Mouse (Mus musculus) hindbrain, postnatal 0 days (tissue): ENCODE data around the gene Col15a1. TPM values are rescaled to one million over a fixed set of nuclear protein-coding genes. Genes with fewer than 3 reads are reported as not detected.

Experiments
- ATAC-seq: fragments of 200-750 bp; cut with Nextera tagmentation; 2 replicates; pipeline ENCODE4 v1.8.0; 2017; ENCODE audit warnings: mild to moderate bottlenecking, moderate TSS enrichment, moderate library complexity
- DNase-seq: peaks from one replicate; pipeline ENCODE4 v3.0.0-alpha.2; 2015; ENCODE audit warnings: low spot score
- H3K27ac ChIP-seq: fragments of 300-500 bp; sonication (generic); 2 replicates; pipeline ENCODE4 v1.5.1; 2014; ENCODE audit warnings: mild to moderate bottlenecking
- H3K27me3 ChIP-seq: fragments of 300-500 bp; sonication (generic); 2 replicates; pipeline ENCODE4 v1.6.1; 2014; ENCODE audit warnings: low read length, mixed read lengths; ENCODE audit not compliant: insufficient read depth
- H3K36me3 ChIP-seq: fragments of 300-500 bp; sonication (generic); 2 replicates; pipeline ENCODE4 v1.6.1; 2014; ENCODE audit warnings: low read length, mixed read lengths; ENCODE audit not compliant: insufficient read depth
- H3K4me1 ChIP-seq: fragments of 300-500 bp; sonication (generic); 2 replicates; pipeline ENCODE4 v1.6.1; 2014; ENCODE audit warnings: antibody characterized with exemption, low read length, mixed read lengths; ENCODE audit not compliant: insufficient read depth
- H3K4me2 ChIP-seq: fragments of 300-500 bp; sonication (generic); 2 replicates; pipeline ENCODE4 v1.6.1; 2014; ENCODE audit warnings: low read depth, mild to moderate bottlenecking, low read length, moderate library complexity, mixed read lengths
- H3K4me3 ChIP-seq: fragments of 300-500 bp; sonication (generic); 2 replicates; pipeline ENCODE4 v1.5.1; 2014; ENCODE audit warnings: low read length
- H3K9ac ChIP-seq: fragments of 300-500 bp; sonication (generic); replicated peaks from 2 replicates; pipeline ENCODE4 v1.6.1; 2014; ENCODE audit warnings: mild to moderate bottlenecking, low read length, moderate library complexity, mixed read lengths
- H3K9me3 ChIP-seq: fragments of 300-500 bp; sonication (generic); 2 replicates; pipeline ENCODE4 v1.6.1; 2016; ENCODE audit warnings: low read length, mixed read lengths
- CTCF ChIP-seq: IDR thresholded peaks from 2 replicates; pipeline ENCODE4 v1.5.1; 2016; ENCODE audit warnings: antibody characterized with exemption, control low read depth, low read depth
- WGBS: fragments of 180-500 bp; shearing (Covaris S2); extraction: QIAGEN DNeasy Blood & Tissue Kit; methylation state at CpG from one replicate; pipeline ENCODE4 v1.1.7; 2014; 5-methylcytosine and 5-hydroxymethylcytosine counted together
- polyA plus RNA-seq: library from polyadenylated mRNA; unstranded; fragments of >200 nt; fragmentation: Nextera tagmentation; extraction: Ambion mirVana; gene quantifications from 2 replicates; pipeline ENCODE4 v1.2.1, GENCODE M21; 2015
- total RNA-seq: library from RNA; depleted of rRNA; stranded (reverse); fragments of >200 nt; gene quantifications from 2 replicates; pipeline ENCODE4 v1.2.3, GENCODE M21; 2014

Col15a1 gene
- total and polyA plus RNA-seq, 2 experiments from 2014 or later, result 3.7 to 13.7 TPM

DNA sequence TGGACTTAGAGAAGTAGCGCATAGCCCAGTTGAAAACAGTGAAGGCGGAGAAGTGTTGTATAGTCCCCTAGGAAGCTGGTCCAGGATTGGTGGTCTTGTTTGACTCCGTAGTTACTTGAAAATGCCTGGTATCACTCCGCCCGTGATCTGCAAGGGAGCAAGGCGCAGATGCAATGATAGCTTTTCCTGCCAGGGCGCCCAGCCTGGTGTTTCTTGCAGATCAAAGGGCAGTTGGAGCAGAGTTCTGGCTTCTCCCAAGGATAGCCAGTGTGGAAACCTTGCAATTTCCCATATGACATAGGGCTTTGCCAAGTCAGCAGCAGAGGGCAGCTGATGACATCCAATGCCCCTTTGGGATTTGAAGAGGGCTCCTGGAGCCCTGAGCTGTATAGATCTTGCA lies 1.5 kb downstream of the Col15a1 start:
- H3K27me3 ChIP-seq, result peaks cover 34% of the 10 kb centered on the region
- no peak overlapping the region for H3K9ac ChIP-seq
- TF ChIP-seq CTCF, result no peak
- ATAC-seq (no peak), DNase-seq (no peak)
- H3K4me2 ChIP-seq, result no peak overlapping the region
- no peaks in the 10 kb centered on the region for H3K9me3 ChIP-seq
- H3K4me3 ChIP-seq, result no peak overlapping the region
- H3K4me1 ChIP-seq, result peaks cover 8% of the 10 kb centered on the region; the same call in 1 of the 2 replicates
- WGBS, result 82% methylated on average over 7 of the region's 7 CpGs
- H3K36me3 ChIP-seq, result no peaks in the 10 kb centered on the region
- H3K27ac ChIP-seq, result no peak overlapping the region

DNA sequence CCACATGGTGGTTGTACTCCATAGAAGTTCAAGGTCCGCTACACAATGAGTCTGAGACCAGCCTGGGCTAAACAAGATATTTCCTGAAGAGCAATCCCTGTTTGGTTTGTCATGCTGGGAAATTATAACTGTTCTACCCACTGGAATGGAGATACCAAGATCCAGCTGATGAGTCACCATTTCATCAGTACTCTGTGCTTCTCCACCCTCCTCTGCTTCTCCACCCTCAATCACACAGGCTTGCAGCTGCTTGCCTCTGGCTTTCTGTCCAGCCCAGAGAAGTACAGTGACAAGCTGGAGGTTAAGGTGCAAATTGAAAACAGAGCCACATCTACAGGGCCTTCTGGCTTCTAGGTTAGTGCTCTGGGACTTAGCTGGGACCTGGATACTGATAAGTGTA lies 10.9 kb downstream of the Col15a1 start:
- Histone ChIP-seq H3K4me2 (no peak overlapping the region), H3K4me1 (no peaks in the 10 kb centered on the region), H3K9ac (no peak overlapping the region), H3K36me3 (no peaks in the 10 kb centered on the region), H3K9me3 (no peaks in the 10 kb centered on the region), H3K27ac (no peak overlapping the region), H3K27me3 (no peaks in the 10 kb centered on the region), H3K4me3 (no peak overlapping the region)
- no peak for TF ChIP-seq CTCF
- ATAC-seq (no peak), DNase-seq (no peak)
- 93% methylated on average over 1 of the region's 1 CpGs for WGBS

DNA sequence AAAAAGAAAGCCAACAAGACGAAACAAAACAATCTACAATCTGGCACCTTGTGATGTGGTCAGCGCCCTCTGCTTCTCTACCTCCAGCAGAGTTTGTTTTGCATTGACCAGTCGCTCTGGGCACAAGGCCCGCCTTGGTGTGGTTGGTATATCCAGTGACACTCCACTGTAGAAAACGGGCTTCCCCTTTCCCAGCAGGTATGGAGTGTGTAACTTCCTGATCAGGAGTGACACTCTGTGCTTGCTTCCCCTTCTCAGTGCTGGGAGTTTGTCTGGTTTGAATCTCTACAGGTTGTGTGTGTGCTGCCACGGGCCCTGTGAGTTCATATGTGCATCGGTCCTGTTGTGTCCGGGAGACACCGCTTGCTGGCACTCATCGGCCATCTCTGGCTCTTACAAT lies 11.4 kb downstream of the Col15a1 start:
- H3K4me1 ChIP-seq, result no peaks in the 10 kb centered on the region
- H3K9me3 ChIP-seq, result no peaks in the 10 kb centered on the region
- ATAC-seq (no peak), DNase-seq (no peak)
- no peak overlapping the region for H3K4me3 ChIP-seq
- H3K36me3 ChIP-seq, result no peaks in the 10 kb centered on the region
- no peak overlapping the region for H3K4me2 ChIP-seq
- H3K9ac ChIP-seq, result no peak overlapping the region
- H3K27ac ChIP-seq, result no peak overlapping the region
- no peaks in the 10 kb centered on the region for H3K27me3 ChIP-seq
- 83% methylated on average over 10 of the region's 10 CpGs for WGBS
- no peak for TF ChIP-seq CTCF

DNA sequence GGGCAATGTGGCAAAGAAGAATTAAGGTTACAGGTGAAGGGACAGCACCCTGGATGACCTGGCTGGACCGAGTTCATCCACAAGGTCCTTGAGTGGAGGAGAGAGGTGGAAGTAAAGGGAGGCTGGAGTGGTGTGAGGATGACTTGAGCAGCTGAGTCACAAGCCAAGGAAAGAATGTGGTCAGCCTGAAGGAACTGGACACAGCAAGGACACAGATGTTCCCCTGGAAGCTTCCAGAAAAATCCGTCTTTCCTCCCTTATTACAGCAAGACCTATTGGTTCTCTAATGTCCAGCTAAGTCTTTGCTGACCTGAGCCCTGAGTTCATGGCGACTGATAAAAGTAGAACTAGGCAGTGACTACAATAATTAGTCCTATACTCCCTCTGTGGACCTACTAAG lies 12.6 kb downstream of the Col15a1 start:
- ATAC-seq, result no peak
- no peaks in the 10 kb centered on the region for H3K9me3 ChIP-seq
- H3K4me3 ChIP-seq, result no peak overlapping the region
- H3K27ac ChIP-seq, result no peak overlapping the region
- DNase-seq, result no peak
- no peak for TF ChIP-seq CTCF
- H3K4me1 ChIP-seq, result no peaks in the 10 kb centered on the region
- no peak overlapping the region for H3K9ac ChIP-seq
- no peaks in the 10 kb centered on the region for H3K36me3 ChIP-seq
- H3K27me3 ChIP-seq, result no peaks in the 10 kb centered on the region
- WGBS, result 88% methylated on average over 3 of the region's 3 CpGs
- H3K4me2 ChIP-seq, result no peak overlapping the region

DNA sequence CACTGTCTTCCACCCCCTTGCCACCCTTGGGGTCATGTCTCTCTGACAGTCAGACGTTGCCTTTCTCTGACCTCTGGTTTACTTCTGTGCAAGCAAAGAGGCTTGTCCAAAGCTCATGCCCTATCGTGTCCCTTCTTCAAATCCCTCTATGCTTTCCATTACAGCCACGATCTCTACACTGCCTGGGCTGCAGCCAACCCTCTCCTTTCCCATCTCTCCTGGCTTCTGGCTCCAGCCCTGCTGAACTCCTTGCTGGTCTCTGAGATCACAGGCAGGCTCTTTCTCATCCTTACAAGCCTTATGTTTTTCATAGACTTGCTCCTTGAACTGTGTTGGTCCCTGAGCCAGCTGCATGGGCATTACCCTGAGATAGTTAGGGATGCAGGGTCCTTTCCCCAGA lies 14.2 kb downstream of the Col15a1 start:
- WGBS, result 67% methylated on average over 3 of the region's 3 CpGs
- H3K9me3 ChIP-seq, result no peaks in the 10 kb centered on the region
- H3K27me3 ChIP-seq, result no peaks in the 10 kb centered on the region
- no peak overlapping the region for H3K27ac ChIP-seq
- ATAC-seq, result no peak
- no peaks in the 10 kb centered on the region for H3K4me1 ChIP-seq
- H3K4me2 ChIP-seq, result no peak overlapping the region
- H3K4me3 ChIP-seq, result no peak overlapping the region
- no peak for DNase-seq
- H3K9ac ChIP-seq, result no peak overlapping the region
- no peaks in the 10 kb centered on the region for H3K36me3 ChIP-seq
- TF ChIP-seq CTCF, result no peak

DNA sequence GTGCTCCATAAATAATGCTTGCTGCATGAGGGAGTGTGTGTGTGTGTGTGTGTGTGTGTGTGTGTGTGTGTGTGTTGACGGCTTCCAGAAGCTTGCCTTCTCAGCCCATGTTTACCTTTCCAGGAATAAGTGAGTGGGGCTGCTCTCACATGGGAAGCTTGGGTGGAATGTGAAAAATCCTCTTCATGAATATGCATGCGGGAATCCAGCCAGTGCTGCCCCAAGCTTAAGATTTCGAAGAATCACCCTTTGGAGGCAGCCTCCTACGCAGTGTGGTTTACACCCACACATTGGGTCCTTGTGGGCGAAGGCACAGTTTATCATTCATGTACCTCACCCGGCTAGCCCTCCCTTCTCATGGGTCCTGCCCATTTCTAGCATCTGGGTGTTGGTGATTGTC lies 18.0 kb downstream of the Col15a1 start:
- DNase-seq (no peak), ATAC-seq (no peak)
- peaks cover 10% of the 10 kb centered on the region; the same call in 1 of the 2 replicates for H3K4me1 ChIP-seq
- H3K9ac ChIP-seq, result no peak overlapping the region
- H3K27ac ChIP-seq, result no peak overlapping the region
- no peak overlapping the region for H3K4me2 ChIP-seq
- no peak overlapping the region for H3K4me3 ChIP-seq
- no peaks in the 10 kb centered on the region for H3K36me3 ChIP-seq
- H3K27me3 ChIP-seq, result no peaks in the 10 kb centered on the region
- 48% methylated on average over 6 of the region's 6 CpGs for WGBS
- TF ChIP-seq CTCF, result no peak
- H3K9me3 ChIP-seq, result no peaks in the 10 kb centered on the region

DNA sequence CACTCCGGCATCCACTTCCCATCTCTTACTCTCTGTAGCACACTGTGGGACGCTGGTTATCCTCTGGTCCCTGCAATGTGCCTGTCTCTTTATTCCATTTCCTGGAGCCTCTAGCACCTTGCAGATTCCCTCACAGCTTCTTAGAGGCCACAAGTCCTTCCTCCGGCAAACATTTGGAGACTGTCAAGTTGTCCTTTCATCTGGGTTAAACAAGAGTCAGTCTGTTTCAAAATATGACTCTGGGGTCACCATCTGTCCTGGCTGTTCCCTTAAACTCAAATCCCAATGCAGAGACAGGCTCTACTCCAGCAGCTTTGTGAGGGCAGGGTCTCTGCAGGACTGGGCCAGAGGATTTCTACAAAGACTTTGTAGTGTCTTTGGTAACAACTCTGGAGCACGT lies 19.1 kb downstream of the Col15a1 start:
- Histone ChIP-seq H3K27ac (no peak overlapping the region), H3K4me1 (peaks cover 10% of the 10 kb centered on the region; the same call in 1 of the 2 replicates), H3K9ac (no peak overlapping the region), H3K4me3 (no peak overlapping the region), H3K9me3 (no peaks in the 10 kb centered on the region), H3K36me3 (no peaks in the 10 kb centered on the region), H3K27me3 (no peaks in the 10 kb centered on the region), H3K4me2 (no peak overlapping the region)
- no peak for TF ChIP-seq CTCF
- DNase-seq (no peak), ATAC-seq (no peak)
- WGBS, result 60% methylated on average over 4 of the region's 4 CpGs

DNA sequence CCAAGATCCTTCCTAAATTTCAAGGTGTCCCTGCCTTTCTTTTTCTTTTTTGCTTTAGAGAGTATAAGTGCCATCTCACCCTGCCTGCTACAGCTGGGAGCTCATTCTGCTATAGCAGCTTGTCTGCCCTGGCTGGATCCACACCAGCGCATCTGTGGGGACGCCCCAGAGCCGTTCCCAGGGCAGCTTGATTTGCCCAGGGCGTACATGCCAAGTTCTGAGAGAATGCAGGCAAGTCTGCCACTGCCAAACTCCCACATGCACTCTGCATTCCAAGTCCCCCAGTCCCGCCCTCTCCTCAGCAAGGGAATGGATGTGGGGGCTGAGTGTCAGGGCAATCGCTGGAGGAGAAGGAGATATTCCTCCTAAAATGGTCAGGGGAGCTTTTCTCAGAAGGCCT lies 19.8 kb downstream of the Col15a1 start:
- H3K4me3 ChIP-seq, result no peak overlapping the region
- H3K9ac ChIP-seq, result no peak overlapping the region
- DNase-seq, result peak; percentile 80
- no peak for TF ChIP-seq CTCF
- H3K36me3 ChIP-seq, result no peaks in the 10 kb centered on the region
- H3K27me3 ChIP-seq, result no peaks in the 10 kb centered on the region
- WGBS, result 41% methylated on average over 6 of the region's 6 CpGs
- H3K4me2 ChIP-seq, result no peak overlapping the region
- peaks cover 10% of the 10 kb centered on the region; the same call in 1 of the 2 replicates for H3K4me1 ChIP-seq
- no peaks in the 10 kb centered on the region for H3K9me3 ChIP-seq
- peak; percentile 88 for ATAC-seq
- H3K27ac ChIP-seq, result no peak overlapping the region
